Comparison of ENCODE assay signal across 14 mouse cellular contexts in the genomic region with DNA sequence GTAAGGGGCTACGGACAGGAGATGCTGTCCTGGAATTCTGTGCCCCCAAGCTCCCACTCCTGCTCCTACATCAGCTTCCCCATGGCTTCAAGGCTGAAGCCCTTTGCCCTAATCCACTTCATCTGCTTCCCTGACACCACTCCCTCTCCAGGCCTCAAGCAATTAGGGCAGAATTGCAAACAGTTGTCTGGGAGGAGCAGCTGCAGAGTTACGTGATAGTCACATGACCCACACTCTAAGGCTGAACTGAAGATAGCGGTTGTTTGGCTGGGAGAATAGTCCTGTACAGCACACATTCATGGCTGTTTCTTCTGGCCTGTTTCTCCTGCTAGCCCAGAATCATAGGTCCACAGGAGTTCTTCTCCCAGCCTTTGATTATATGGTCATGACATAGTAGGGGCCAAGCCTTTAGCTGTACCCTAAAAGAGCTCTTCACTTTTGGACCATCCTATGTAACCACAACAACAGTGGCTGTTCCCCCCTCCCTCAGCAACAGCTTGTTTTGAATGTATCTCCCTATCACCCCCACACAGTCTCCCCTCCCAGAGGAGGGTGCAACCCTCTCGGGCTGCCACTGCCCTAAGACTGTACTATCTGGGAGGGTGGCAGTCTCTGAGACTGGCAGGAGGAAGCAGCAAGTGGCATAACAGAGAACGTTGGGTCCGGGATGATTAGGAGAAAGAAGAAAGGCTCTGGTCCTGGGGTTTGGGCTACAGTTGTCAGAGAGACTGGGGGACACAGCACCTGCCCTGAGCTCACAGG. TPM values are rescaled to one million over a fixed set of nuclear protein-coding genes. Genes with fewer than 3 reads are reported as not detected.
DNase-seq lines count a peak whose midpoint lies in the region; ATAC-seq and TF ChIP-seq lines count a peak whose summit lies in the region.
"Had no signal": no experiment of that assay in that cellular context is flagged by ENCODE, and none has a peak within 500 bp of the region (broad histone marks: within the 10 kb centered on the region; RNA-seq: fewer than 3 reads in every experiment).

No protein-coding gene starts in this region.

- no peaks in the 10 kb centered on the region for H3K9me3 ChIP-seq in megakaryocyte, embryonic 14.5 days
- H3K9me3 ChIP-seq in intestine, embryonic 15.5 days = no peaks in the 10 kb centered on the region
- H3K9me3 ChIP-seq in stomach, embryonic 15.5 days = no peaks in the 10 kb centered on the region

- no peak overlapping the region for H3K9ac ChIP-seq in intestine, embryonic 15.5 days
- no peak overlapping the region for H3K9ac ChIP-seq in stomach, embryonic 15.5 days

- H3K4me1 ChIP-seq in megakaryocyte, embryonic 14.5 days = peaks cover 21% of the 10 kb centered on the region
- H3K4me1 ChIP-seq in intestine, embryonic 15.5 days (replicated peaks) = peaks cover 11% of the 10 kb centered on the region; the same call in 1 of the 2 replicates
- peaks cover 11% of the 10 kb centered on the region; the same call in 1 of the 2 replicates for H3K4me1 ChIP-seq in stomach, embryonic 15.5 days
- no peaks in the 10 kb centered on the region for H3K4me1 ChIP-seq in cerebellum, adult 2 months (ENCODE audit: control insufficient read depth, insufficient read depth, low read length)

- H3K36me3 ChIP-seq in megakaryocyte, embryonic 14.5 days (replicated peaks; ENCODE audit: low read length) = no peaks in the 10 kb centered on the region
- no peaks in the 10 kb centered on the region for H3K36me3 ChIP-seq in intestine, embryonic 15.5 days
- no peaks in the 10 kb centered on the region for H3K36me3 ChIP-seq in stomach, embryonic 15.5 days

- no peak for TF ChIP-seq CTCF in cerebellum, adult 2 months (IDR thresholded peaks at IDR 0.05; ENCODE audit: borderline replicate concordance, insufficient read depth, low read depth, low read length)

- TF ChIP-seq POLR2A in cerebellum, adult 2 months (IDR thresholded peaks at IDR 0.05; ENCODE audit: borderline replicate concordance, insufficient read depth, low read length) = no peak

- H3K27me3 ChIP-seq in megakaryocyte, embryonic 14.5 days (replicated peaks) = peaks cover 56% of the 10 kb centered on the region
- no peaks in the 10 kb centered on the region for H3K27me3 ChIP-seq in intestine, embryonic 15.5 days (replicated peaks)
- H3K27me3 ChIP-seq in stomach, embryonic 15.5 days (replicated peaks) = no peaks in the 10 kb centered on the region
- H3K27me3 ChIP-seq in cerebellum, adult 2 months (ENCODE audit: control insufficient read depth, insufficient read depth, low read length) = no peaks in the 10 kb centered on the region

- ATAC-seq in megakaryocyte, adult 5-6 weeks (ENCODE audit: poor library complexity, severe bottlenecking) = no peak
- ATAC-seq in common myeloid progenitor, adult 5-6 weeks (replicated peaks; ENCODE audit: low read depth, poor library complexity, severe bottlenecking) = peak; percentile 70
- ATAC-seq in intestine, embryonic 15.5 days = peak; percentile 73
- ATAC-seq in stomach, embryonic 15.5 days (ENCODE audit: insufficient read depth, low FRiP score, low read depth) = peak; percentile 21
- ATAC-seq: inflammation-experienced regulatory T-cells, adult 6 months; Patski had no signal

- H3K27ac ChIP-seq in intestine, embryonic 15.5 days = no peak overlapping the region
- H3K27ac ChIP-seq in stomach, embryonic 15.5 days = peak overlapping the region; percentile 49; the same call in 1 of the 2 replicates
- no peak overlapping the region for H3K27ac ChIP-seq in cerebellum, adult 2 months (ENCODE audit: insufficient read depth, low read length)

- H3K4me2 ChIP-seq in intestine, embryonic 15.5 days (replicated peaks) = no peak overlapping the region
- no peak overlapping the region for H3K4me2 ChIP-seq in stomach, embryonic 15.5 days

- WGBS in intestine, embryonic 15.5 days = 46% methylated on average over 6 of the region's 6 CpGs
- WGBS in stomach, embryonic 15.5 days = 43% methylated on average over 6 of the region's 6 CpGs
- 60% methylated on average over 6 of the region's 6 CpGs for WGBS in cerebellum, adult 2 months

- DNase-seq in cerebellum, adult 2 months = no peak
- no peak for DNase-seq in heart, postnatal 4 days
- no peak for DNase-seq in frontal cortex, postnatal 14 days (ENCODE audit: low spot score in 2 of 2)
- DNase-seq: cerebellum, adult 11-12 months; gastrocnemius, postnatal 14 days had no signal

- H3K4me3 ChIP-seq in megakaryocyte, embryonic 14.5 days (replicated peaks) = peak overlapping the region; percentile 4
- H3K4me3 ChIP-seq in intestine, embryonic 15.5 days (replicated peaks) = no peak overlapping the region
- H3K4me3 ChIP-seq in stomach, embryonic 15.5 days (replicated peaks) = no peak overlapping the region
- no peak overlapping the region for H3K4me3 ChIP-seq in cerebellum, adult 2 months (replicated peaks; ENCODE audit: insufficient read depth, low read depth, low read length)

RNA-seq across cellular contexts. Expression of a gene that starts 3.8 kb away (rescaled TPM):
- polyA plus RNA-seq in megakaryocyte, embryonic 14.5 days (2012; ENCODE audit: insufficient read depth, low replicate concordance) = not detected in 2 replicates
- not detected in 2 replicates for total RNA-seq in megakaryocyte, adult 5-6 weeks (2015)
- not detected in 2 replicates for total RNA-seq in megakaryocyte, adult 5-6 weeks (2017)
- not detected in 2 replicates for total RNA-seq in common myeloid progenitor, adult 5-6 weeks (2017)
- polyA plus RNA-seq in intestine, embryonic 15.5 days (2015; fragmentation: Nextera tagmentation; extraction: Ambion mirVana) = 958 and 2,971 TPM in 2 replicates
- 3,221 and 3,572 TPM in 2 replicates for polyA plus RNA-seq in stomach, embryonic 15.5 days (2015; fragmentation: Nextera tagmentation; extraction: Ambion mirVana)
- polyA plus RNA-seq in cerebellum, adult 2 months (2012; rRNA removed) = 0.28 TPM in 1 of 2 replicates, not detected in the other
- not detected for total RNA-seq in heart, postnatal 4 days (2021)
- total RNA-seq: gastrocnemius, postnatal 14 days had no signal
- polyA plus RNA-seq: inflammation-experienced regulatory T-cells, adult 6 months; limb, embryonic 11.5 days; neural tube, embryonic 11.5 days; Patski had no signal

RNA-seq across cellular contexts. Expression of a gene that starts 7.6 kb away (rescaled TPM):
- polyA plus RNA-seq in megakaryocyte, embryonic 14.5 days (2012; ENCODE audit: insufficient read depth, low replicate concordance) = not detected in 2 replicates
- not detected in 2 replicates for total RNA-seq in megakaryocyte, adult 5-6 weeks (2015)
- not detected in 2 replicates for total RNA-seq in megakaryocyte, adult 5-6 weeks (2017)
- total RNA-seq in common myeloid progenitor, adult 5-6 weeks (2017) = not detected in 2 replicates
- polyA plus RNA-seq in intestine, embryonic 15.5 days (2015; fragmentation: Nextera tagmentation; extraction: Ambion mirVana) = not detected in 2 replicates
- not detected in 2 replicates for polyA plus RNA-seq in stomach, embryonic 15.5 days (2015; fragmentation: Nextera tagmentation; extraction: Ambion mirVana)
- not detected in 2 replicates for polyA plus RNA-seq in cerebellum, adult 2 months (2012; rRNA removed)
- total RNA-seq in heart, postnatal 4 days (2021) = not detected
- total RNA-seq: gastrocnemius, postnatal 14 days had no signal
- polyA plus RNA-seq: inflammation-experienced regulatory T-cells, adult 6 months; limb, embryonic 11.5 days; neural tube, embryonic 11.5 days; Patski had no signal

RNA-seq across cellular contexts. Expression of a gene that starts 18.6 kb away (rescaled TPM):
- polyA plus RNA-seq in megakaryocyte, embryonic 14.5 days (2012; ENCODE audit: insufficient read depth, low replicate concordance) = not detected in 2 replicates
- not detected in 2 replicates for total RNA-seq in megakaryocyte, adult 5-6 weeks (2015)
- total RNA-seq in megakaryocyte, adult 5-6 weeks (2017) = not detected in 2 replicates
- not detected in 2 replicates for total RNA-seq in common myeloid progenitor, adult 5-6 weeks (2017)
- 1.3 and 1.8 TPM in 2 replicates for polyA plus RNA-seq in intestine, embryonic 15.5 days (2015; fragmentation: Nextera tagmentation; extraction: Ambion mirVana)
- 0.85 and 1.0 TPM in 2 replicates for polyA plus RNA-seq in stomach, embryonic 15.5 days (2015; fragmentation: Nextera tagmentation; extraction: Ambion mirVana)
- 17.8 and 20.4 TPM in 2 replicates for polyA plus RNA-seq in cerebellum, adult 2 months (2012; rRNA removed)
- not detected for total RNA-seq in heart, postnatal 4 days (2021)
- total RNA-seq: gastrocnemius, postnatal 14 days had no signal

RNA-seq across cellular contexts. Expression of a gene that starts 26.2 kb away (rescaled TPM):
- not detected in 2 replicates for polyA plus RNA-seq in megakaryocyte, embryonic 14.5 days (2012; ENCODE audit: insufficient read depth, low replicate concordance)
- total RNA-seq in megakaryocyte, adult 5-6 weeks (2015) = 0.16 TPM in 1 of 2 replicates, not detected in the other
- total RNA-seq in megakaryocyte, adult 5-6 weeks (2017) = not detected in 2 replicates
- total RNA-seq in common myeloid progenitor, adult 5-6 weeks (2017) = not detected in 2 replicates
- not detected in 2 replicates for polyA plus RNA-seq in intestine, embryonic 15.5 days (2015; fragmentation: Nextera tagmentation; extraction: Ambion mirVana)
- polyA plus RNA-seq in stomach, embryonic 15.5 days (2015; fragmentation: Nextera tagmentation; extraction: Ambion mirVana) = not detected in 2 replicates
- not detected in 2 replicates for polyA plus RNA-seq in cerebellum, adult 2 months (2012; rRNA removed)
- total RNA-seq in heart, postnatal 4 days (2021) = not detected
- total RNA-seq: gastrocnemius, postnatal 14 days had no signal
- polyA plus RNA-seq: limb, embryonic 11.5 days; neural tube, embryonic 11.5 days; Patski had no signal

RNA-seq across cellular contexts. Expression of a gene that starts 39.5 kb away (rescaled TPM):
- polyA plus RNA-seq in megakaryocyte, embryonic 14.5 days (2012; ENCODE audit: insufficient read depth, low replicate concordance) = 8.7 and 25.1 TPM in 2 replicates
- 12.8 and 17.9 TPM in 2 replicates for total RNA-seq in megakaryocyte, adult 5-6 weeks (2015)
- 25.9 and 26.8 TPM in 2 replicates for total RNA-seq in megakaryocyte, adult 5-6 weeks (2017)
- total RNA-seq in common myeloid progenitor, adult 5-6 weeks (2017) = 35.0 and 49.6 TPM in 2 replicates
- polyA plus RNA-seq in intestine, embryonic 15.5 days (2015; fragmentation: Nextera tagmentation; extraction: Ambion mirVana) = 25.9 and 26.6 TPM in 2 replicates
- polyA plus RNA-seq in stomach, embryonic 15.5 days (2015; fragmentation: Nextera tagmentation; extraction: Ambion mirVana) = 24.1 and 24.6 TPM in 2 replicates
- 8.6 and 8.9 TPM in 2 replicates for polyA plus RNA-seq in cerebellum, adult 2 months (2012; rRNA removed)
- total RNA-seq in heart, postnatal 4 days (2021) = 10 to 100 TPM; 21.4 to 22.0 TPM

Comparison
In these comparisons a context has a peak if more than half of its experiments do, and no peak if none do; other contexts are left out.
1. RNA of a gene that starts 3.8 kb away (polyA plus RNA-seq): 3,221 to 3,572 TPM in stomach, embryonic 15.5 days and 958 to 2,971 TPM in intestine, embryonic 15.5 days; 0.28 TPM in cerebellum, adult 2 months and not detected in megakaryocyte, embryonic 14.5 days; every median in the first group is over 100 times any median in the second.